Mouse (Mus musculus): ENCODE data around the gene Ap1g2.

Gene Ap1g2

DNA sequence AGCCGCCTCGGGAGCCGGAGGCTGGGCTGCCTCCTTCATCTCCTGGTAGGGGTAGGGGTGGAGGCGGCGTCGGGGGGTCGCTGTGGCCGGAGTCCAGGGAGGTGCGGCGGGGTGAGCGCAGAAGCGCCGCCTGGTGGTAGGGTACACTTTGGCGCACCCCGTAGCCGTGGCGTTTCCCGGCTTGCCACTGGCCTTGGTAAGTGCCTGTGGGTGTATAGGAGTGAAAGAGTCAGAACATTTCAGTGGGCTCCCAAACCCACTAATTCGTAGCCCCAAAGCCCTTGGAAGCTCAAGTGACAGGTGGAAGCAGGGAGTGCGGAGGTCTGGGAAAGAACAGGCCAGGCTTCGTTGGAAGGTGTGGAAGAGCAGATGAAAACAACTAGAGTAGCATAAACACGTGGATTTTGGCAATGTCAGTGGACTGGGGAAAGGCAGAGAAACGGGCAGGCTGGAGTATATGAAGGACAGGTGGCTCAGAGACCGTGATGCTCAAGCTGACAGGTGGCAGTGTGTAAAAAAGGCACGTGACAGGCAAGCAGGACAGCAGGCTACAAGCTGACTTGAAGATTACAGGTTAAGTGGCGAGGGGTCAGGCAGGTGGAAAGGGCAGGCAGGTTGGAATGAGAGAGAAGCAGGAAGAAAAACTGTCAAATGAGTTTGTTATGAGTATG is 7.7 kb upstream of the Ap1g2 start:
- DNase-seq (ENCODE audit: low read depth, low spot score) = no peak

GRCm38 (mm10) chr14:55113351-55113974 is 7.1 kb upstream of the Ap1g2 start:
- DNase-seq (ENCODE audit: low read depth, low spot score) = no peak

GRCm38 (mm10) chr14:55111720-55112119 is 5.3 kb upstream of the Ap1g2 start:
- DNase-seq (ENCODE audit: low read depth, low spot score) = no peak

DNA sequence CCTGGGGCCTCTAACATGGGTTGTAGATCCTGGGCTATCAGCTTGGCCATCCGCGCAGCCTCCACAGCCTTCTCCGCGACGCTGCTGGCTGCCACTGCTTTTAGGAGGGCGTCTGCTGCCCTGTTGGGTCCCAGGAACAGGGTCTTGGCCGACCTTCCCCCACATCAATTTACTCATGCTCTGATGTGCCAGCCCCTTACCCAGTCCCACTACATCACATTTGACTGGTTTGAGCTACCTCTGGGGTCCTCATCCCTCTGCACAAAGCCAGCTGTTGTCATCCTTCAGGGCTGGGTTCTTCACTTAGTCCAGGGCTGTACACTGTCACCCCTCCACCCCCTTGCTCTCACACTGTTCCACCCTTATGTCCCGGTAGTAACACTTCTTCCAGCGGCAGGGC is 3.7 kb upstream of the Ap1g2 start:
- no peak for DNase-seq (ENCODE audit: low read depth, low spot score)

GRCm38 (mm10) chr14:55109048-55109873 is 2.9 kb upstream of the Ap1g2 start:
- no peak for DNase-seq (ENCODE audit: low read depth, low spot score)

GRCm38 (mm10) chr14:55108202-55108870 is 1.9 kb upstream of the Ap1g2 start:
- DNase-seq (ENCODE audit: low read depth, low spot score) = peak; percentile 84

DNA sequence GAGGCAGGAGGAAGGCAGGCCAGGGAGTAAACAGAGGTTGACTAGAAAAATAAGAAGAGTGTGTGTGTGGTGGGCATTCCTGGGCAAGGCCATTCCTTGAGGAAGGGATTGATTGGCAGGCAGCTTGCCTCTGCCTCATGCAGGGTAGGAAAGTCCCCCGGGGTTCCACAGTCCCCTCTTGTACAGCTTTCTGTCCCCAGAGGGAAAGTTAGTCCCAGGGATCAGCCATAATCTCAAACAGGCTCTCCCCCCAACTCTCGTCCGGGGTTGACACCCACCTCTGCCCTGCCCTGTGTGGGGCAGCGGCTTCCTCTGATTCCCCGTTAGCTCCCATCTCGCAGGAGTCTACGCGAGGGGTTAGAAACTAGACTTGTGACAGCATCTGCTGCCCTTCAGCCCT is 597 bp upstream of the Ap1g2 start:
- no peak for DNase-seq (ENCODE audit: low read depth, low spot score)

- no peak for DNase-seq (ENCODE audit: low read depth, low spot score)
Measured at GRCm38 (mm10) chr14:55105386-55105785, 1.0 kb downstream of the Ap1g2 start.

DNA sequence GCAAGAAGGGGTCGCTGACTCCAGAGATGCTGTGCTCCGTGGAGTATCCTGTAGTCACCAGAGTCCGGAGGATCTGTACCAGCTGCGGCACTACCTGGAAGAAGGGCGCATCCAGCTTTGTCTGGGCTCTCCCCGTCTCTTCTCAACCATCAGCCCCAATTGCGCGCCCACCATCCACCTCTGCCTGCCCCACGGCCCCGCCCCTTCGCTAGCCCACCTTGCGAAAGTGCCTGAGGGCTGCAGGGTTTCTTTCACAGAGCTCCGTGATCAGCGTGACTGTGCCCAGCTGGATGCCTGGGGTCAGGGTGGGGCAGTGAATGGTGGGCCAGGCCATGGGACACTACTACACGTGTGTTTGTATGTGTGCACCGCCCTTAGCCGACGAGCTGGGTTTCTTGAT is 2.0 kb downstream of the Ap1g2 start:
- DNase-seq (ENCODE audit: low read depth, low spot score) = no peak

- no peak for DNase-seq (ENCODE audit: low read depth, low spot score)
Measured at GRCm38 (mm10) chr14:55102253-55102785, 4.1 kb downstream of the Ap1g2 start.

GRCm38 (mm10) chr14:55101592-55101991 is 4.8 kb downstream of the Ap1g2 start:
- DNase-seq (ENCODE audit: low read depth, low spot score) = no peak

DNA sequence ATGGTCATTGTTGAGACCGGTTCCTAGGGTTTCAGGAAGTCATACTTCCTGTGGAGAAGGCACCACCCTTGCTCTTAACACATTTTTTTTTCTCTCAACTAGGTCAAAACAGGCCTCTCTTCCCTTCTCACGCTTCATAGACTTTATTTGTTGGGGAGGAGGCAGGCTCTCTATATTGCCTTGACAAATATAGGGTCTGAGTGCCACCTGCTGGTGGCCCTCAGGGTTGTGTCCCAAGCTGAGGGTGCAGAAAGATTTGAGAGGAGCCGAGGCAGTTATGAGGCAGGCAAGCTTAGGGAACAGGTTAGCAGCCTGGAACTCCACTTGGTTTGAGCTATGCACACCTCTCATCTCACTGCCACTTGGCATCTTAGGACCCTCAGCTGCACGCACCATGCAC is 8.3 kb downstream of the Ap1g2 start:
- no peak for DNase-seq (ENCODE audit: low read depth, low spot score)

GRCm38 (mm10) chr14:55097646-55098045 is 8.7 kb downstream of the Ap1g2 start:
- DNase-seq (ENCODE audit: low read depth, low spot score) = no peak

DNA sequence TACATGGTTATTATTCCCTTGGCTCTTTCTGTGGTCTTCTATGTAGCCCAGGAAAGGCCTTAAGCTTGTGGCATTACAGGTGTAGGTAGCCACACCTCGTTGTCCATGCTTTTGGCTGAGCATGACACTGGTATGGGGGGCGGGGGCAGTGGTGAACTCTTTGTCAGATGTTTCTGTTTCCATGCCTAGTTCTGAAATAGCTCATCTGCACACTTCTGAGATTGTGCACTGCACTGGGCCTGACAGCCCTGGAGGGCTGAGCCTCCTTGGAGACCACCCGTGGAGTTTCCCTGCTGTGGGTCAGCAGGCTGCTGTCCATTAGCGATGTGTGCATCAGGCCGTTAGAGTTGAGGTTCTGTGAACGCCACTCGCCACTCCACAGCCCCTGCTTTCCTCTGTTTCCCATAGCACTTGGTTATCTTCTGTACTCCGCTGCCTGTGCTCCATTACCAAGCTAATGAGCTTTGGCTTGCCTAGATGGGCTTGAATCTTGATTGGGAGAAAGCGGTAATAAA is 9.8 kb downstream of the Ap1g2 start:
- DNase-seq (ENCODE audit: low read depth, low spot score) = no peak

GRCm38 (mm10) chr14:55095671-55096070 is 10.7 kb downstream of the Ap1g2 start:
- no peak for DNase-seq (ENCODE audit: low read depth, low spot score)

DNA sequence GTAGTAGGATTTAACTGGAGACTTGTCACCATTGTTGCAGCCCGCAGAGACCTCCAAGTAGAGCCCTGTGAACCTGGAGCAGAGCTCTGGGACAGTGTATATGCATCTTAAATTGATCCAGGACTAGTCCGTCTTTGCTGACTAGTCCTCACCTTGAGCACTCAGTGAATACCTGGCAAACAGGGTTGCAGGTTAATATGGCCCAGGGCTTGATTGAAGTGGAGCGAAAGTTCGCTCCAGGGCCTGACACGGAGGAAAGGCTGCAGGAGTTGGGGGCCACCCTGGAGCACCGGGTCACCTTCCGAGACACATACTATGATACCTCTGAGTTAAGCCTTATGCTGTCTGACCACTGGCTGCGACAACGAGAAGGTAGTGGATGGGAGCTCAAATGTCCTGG is 11.1 kb downstream of the Ap1g2 start:
- no peak for DNase-seq (ENCODE audit: low read depth, low spot score)

- no peak for DNase-seq (ENCODE audit: low read depth, low spot score)
Measured at GRCm38 (mm10) chr14:55094704-55095231, 11.6 kb downstream of the Ap1g2 start, which contains the start of gene Thtpa. TSS of gene Thtpa (plus strand) at chr14:55094784.

DNA sequence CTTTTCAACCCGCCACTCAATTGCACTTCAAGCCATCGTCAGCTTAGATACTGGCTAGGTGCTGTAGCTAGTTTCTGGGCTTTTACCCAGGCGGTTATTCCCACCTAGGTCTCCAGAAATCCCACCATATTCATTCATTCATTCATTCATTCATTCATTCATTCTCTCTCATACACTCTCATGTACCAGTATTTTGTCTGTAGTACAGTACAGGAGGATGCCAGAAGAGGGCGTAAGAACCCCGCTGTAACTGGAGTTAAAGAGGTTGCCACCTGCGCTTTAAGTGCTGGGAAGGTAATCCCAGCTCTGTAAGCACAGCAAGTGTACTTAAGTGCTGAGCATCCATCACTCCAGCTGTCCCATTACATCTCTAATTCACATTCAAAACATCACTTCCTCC is 12.5 kb downstream of the Ap1g2 start:
- no peak for DNase-seq (ENCODE audit: low read depth, low spot score)

DNA sequence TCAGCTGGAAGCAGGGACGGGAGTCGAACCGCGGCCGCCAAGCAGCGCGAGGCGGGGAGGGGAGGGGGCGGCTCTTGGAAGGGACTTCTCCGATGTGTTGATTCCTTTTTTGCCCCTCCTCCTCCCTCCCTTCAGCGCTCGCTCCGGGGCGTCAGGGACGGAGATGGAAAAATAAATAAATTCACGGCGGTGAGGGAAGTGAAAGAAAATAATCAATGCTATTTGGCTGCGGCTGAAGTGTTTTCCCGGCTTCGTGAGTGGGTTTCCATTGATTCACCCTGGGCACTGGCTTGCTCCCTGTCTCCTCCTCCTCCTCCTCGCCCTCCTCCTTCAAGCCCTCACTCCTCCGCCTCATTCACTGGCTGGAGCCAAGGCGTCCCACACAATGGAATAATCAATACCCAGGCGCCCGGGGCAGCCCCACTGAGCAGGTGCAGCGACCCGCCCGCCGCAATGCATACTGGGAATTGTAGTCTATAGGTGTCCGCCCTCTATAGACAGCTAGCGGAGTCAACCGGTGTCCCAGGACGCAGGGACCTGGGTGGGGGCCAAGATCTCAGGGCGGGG is 14.3 kb downstream of the Ap1g2 start, which contains the start of gene Zfhx2:
Zfhx2 (minus strand) TSS at position 314 of the 567 bp plus-strand sequence.
- DNase-seq (ENCODE audit: low read depth, low spot score) = peak; percentile 91

DNA sequence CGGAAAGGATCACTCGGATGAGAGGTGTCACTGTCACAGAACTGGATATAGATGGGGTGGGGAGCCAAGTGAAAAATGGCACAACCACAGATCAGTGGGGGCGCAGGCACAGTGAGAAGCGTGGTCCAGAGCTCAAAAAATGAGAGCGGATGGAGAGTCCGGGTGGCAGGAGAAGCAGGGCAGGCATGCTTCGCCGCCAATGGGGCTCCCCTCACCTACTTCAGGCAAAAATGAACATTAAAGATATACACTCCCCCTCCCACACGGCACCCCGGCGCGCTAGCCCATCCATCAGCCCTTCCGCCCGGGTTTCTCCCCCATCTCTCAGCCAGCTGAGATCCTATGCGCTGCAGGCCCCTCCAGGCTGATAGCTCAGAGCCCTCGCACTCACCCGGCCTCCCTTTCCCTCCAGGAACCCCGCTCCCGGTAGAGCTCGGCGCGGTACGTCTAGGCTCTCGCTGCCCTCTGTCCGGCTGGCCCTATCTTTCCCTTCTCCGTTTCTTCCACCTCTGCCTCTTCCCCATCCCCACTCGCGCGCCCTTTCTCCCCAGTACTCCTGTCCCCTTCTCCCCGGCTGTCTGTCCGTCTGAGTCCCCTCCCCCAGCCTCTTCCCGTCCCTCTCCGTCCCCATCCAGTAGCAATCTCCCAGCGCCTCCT is 15.1 kb downstream of the Ap1g2 start:
- DNase-seq (ENCODE audit: low read depth, low spot score) = no peak
